Mouse (Mus musculus) pancreas, adult 10 weeks (tissue): ENCODE results near the gene Ubl7. TPM values are rescaled to one million over a fixed set of nuclear protein-coding genes. Genes with fewer than 3 reads are reported as not detected.

Experiments used
- polyA plus RNA-seq: library from polyadenylated mRNA; stranded (reverse); fragments of 350-450 nt; fragmentation: Illumina TruSeq; extraction: RNeasy Lipid Tissue Mini Kit (QIAGEN cat#74804); gene quantifications from one replicate; pipeline ENCODE4 v1.2.3, GENCODE M21; 2015; ENCODE audit warnings: low read depth, low replicate concordance; ENCODE audit not compliant: insufficient read depth

The Ubl7 gene
- 10.0 TPM for polyA plus RNA-seq

GRCm38 (mm10) chr9:57910254-57911160, at the start of gene Ubl7:
Ubl7 (plus strand) TSS chr9:57910979.

GRCm38 (mm10) chr9:57939431-57940348, 28.9 kb downstream of the Ubl7 start, which contains the start of gene Sema7a:
Sema7a (plus strand) TSS chr9:57940112.

Other genes with a start within 250 kb of the Ubl7 start
- not detected for gene Cyp1a2, start 227.3 kb upstream of the Ubl7 start, polyA plus RNA-seq
- gene Cyp1a1, start 223.1 kb upstream of the Ubl7 start, polyA plus RNA-seq, result 2.2 TPM
- gene Edc3, start 202.4 kb upstream of the Ubl7 start, polyA plus RNA-seq, result 2.7 TPM
- 27.2 TPM for gene Clk3, start 145.1 kb upstream of the Ubl7 start, polyA plus RNA-seq
- 3.7 TPM for gene Arid3b, start 74.2 kb upstream of the Ubl7 start, polyA plus RNA-seq
- 20.9 TPM for gene Sema7a, start 29.1 kb downstream of the Ubl7 start, polyA plus RNA-seq
- gene Cyp11a1, start 95.4 kb downstream of the Ubl7 start, polyA plus RNA-seq, result 1.8 TPM
- 0.61 TPM for gene Stra6, start 152.8 kb downstream of the Ubl7 start, polyA plus RNA-seq
- gene Ccdc33, start 207.8 kb downstream of the Ubl7 start, polyA plus RNA-seq, result not detected